Mouse (Mus musculus) spleen, adult 2 months (tissue): ENCODE data around the gene Bloc1s3. TPM values are rescaled to one million over a fixed set of nuclear protein-coding genes. Genes with fewer than 3 reads are reported as not detected.

Experiments
- DNase-seq, 2 experiments: peaks; one replicate each; pipeline versions ENCODE4 v3.0.0 to v3.0.0-alpha.2; 2012 to 2021; ENCODE audit warnings: low spot score in 2 of 2, low read depth in 1 of 2
- H3K27ac ChIP-seq: fragments of 200-500 bp; 2 replicates; pipeline ENCODE4 v1.5.1; 2012; ENCODE audit warnings: low read length, inconsistent platforms; ENCODE audit not compliant: insufficient read depth
- H3K27me3 ChIP-seq: fragments of 200-500 bp; 2 replicates; pipeline ENCODE4 v1.6.1; 2012; ENCODE audit warnings: mild to moderate bottlenecking, moderate library complexity, low read length, inconsistent platforms; ENCODE audit not compliant: control insufficient read depth, insufficient read depth
- H3K36me3 ChIP-seq: fragments of 200-500 bp; 2 replicates; pipeline ENCODE4 v1.6.1; 2012; ENCODE audit warnings: mild to moderate bottlenecking, low read length, inconsistent platforms; ENCODE audit not compliant: control insufficient read depth, insufficient read depth
- H3K4me1 ChIP-seq: fragments of 200-500 bp; 2 replicates; pipeline ENCODE4 v1.6.1; 2011; ENCODE audit warnings: inconsistent platforms; ENCODE audit not compliant: control insufficient read depth, insufficient read depth, insufficient read length
- H3K4me3 ChIP-seq: fragments of 200-500 bp; 2 replicates; pipeline ENCODE4 v1.5.1; 2011; ENCODE audit warnings: mild to moderate bottlenecking, inconsistent platforms; ENCODE audit not compliant: insufficient read depth, insufficient read length; ENCODE audit errors: extremely low read depth
- CTCF ChIP-seq: fragments of 200-500 bp; IDR thresholded peaks from 2 replicates; pipeline ENCODE4 v1.5.1; 2011; ENCODE audit warnings: mild to moderate bottlenecking, inconsistent platforms; ENCODE audit not compliant: insufficient read depth, insufficient read length, insufficient replicate concordance; ENCODE audit errors: extremely low read depth
- POLR2A ChIP-seq: fragments of 200-500 bp; IDR thresholded peaks from 2 replicates; pipeline ENCODE4 v1.6.1; 2011; ENCODE audit warnings: low read depth, low read length, inconsistent platforms
- WGBS: fragments of 180-500 bp; shearing (Covaris S2); methylation state at CpG from one replicate; pipeline ENCODE4 v1.1.7; 2018; 5-methylcytosine and 5-hydroxymethylcytosine counted together
- polyA plus RNA-seq: library from polyadenylated mRNA; depleted of rRNA; stranded (reverse); fragments of >200 nt; gene quantifications from 2 replicates; pipeline ENCODE4 v1.2.3, GENCODE M21; 2012

The Bloc1s3 gene
- polyA plus RNA-seq, 1 experiment: 8.8 TPM

DNA sequence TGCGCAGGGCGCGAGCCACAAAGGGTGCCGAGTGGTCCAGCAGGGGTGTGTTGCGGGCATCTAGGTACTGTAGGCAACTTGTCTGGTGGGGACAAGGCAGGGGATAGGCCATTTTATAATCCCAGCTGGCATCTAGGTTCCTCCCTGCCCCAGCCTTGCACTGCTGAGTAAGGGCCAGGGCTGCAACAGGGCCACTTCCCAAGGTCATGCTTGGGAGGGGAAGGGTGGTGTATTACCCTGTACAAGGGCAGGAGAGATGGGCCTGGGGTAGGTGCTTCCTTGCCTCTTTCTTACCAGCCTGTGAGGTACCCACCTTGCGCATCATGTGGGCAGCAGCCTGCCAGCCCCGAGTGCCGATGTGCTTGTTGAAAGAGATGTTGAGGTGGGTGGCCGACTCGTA, 26.5 kb upstream of the Bloc1s3 start:
- TF ChIP-seq CTCF (no peak), POLR2A (no peak)
- DNase-seq: no peak
- no peaks in the 10 kb centered on the region for H3K27me3 ChIP-seq
- peaks cover 40% of the 10 kb centered on the region for H3K36me3 ChIP-seq
- WGBS: 97% methylated on average over 10 of the region's 10 CpGs
- H3K4me1 ChIP-seq: no peaks in the 10 kb centered on the region
- H3K4me3 ChIP-seq: no peak overlapping the region
- H3K27ac ChIP-seq: no peak overlapping the region

DNA sequence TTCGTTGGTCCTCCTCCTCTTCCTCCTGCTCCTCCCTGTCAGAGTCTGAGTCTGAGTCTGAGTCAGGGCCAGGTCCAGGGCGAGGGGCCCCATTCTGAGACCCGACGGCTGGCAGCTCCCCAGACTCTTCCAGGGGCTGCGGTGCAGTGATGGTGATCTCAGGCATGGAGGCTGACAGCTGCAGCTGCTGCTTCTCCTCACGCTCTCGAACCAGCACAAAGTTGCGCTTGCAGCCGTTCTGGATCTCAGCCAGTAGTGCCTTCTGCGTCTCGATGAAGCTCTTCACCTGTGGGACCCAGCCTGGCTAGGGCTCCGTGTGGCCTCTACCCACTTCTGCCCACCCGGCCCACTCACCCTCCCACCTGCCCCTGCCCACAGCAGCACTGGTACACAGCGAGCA, 24.1 kb upstream of the Bloc1s3 start:
- no peaks in the 10 kb centered on the region for H3K27me3 ChIP-seq
- H3K27ac ChIP-seq: no peak overlapping the region
- peaks cover 40% of the 10 kb centered on the region for H3K36me3 ChIP-seq
- H3K4me1 ChIP-seq: no peaks in the 10 kb centered on the region
- no peak for TF ChIP-seq POLR2A
- no peak for TF ChIP-seq CTCF
- WGBS: 92% methylated on average over 14 of the region's 14 CpGs
- DNase-seq: no peak
- no peak overlapping the region for H3K4me3 ChIP-seq

DNA sequence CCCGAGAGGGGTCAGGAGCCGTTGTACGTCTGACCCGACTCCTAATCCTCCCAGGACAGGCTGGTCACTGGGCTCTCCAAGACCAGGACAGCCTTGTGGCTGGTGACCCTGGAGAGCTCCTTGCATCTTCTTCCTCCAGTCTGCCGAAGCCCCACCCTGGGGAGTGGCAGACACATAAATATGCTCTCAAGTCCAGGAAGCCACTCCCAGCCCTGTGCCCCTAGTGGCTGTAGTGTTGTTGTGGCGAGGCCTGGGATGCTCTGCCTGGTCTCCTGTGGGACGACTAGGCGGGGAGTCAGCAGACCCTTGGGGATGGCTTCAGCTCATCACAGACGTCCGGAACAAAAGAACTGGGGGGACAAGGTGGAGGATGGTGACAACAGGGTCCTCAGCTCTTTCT, 22.9 kb upstream of the Bloc1s3 start:
- 80% methylated on average over 10 of the region's 10 CpGs for WGBS
- H3K27me3 ChIP-seq: no peaks in the 10 kb centered on the region
- H3K27ac ChIP-seq: no peak overlapping the region
- H3K36me3 ChIP-seq: peaks cover 40% of the 10 kb centered on the region
- H3K4me1 ChIP-seq: no peaks in the 10 kb centered on the region
- DNase-seq: no peak
- H3K4me3 ChIP-seq: no peak overlapping the region
- no peak for TF ChIP-seq CTCF
- no peak for TF ChIP-seq POLR2A

DNA sequence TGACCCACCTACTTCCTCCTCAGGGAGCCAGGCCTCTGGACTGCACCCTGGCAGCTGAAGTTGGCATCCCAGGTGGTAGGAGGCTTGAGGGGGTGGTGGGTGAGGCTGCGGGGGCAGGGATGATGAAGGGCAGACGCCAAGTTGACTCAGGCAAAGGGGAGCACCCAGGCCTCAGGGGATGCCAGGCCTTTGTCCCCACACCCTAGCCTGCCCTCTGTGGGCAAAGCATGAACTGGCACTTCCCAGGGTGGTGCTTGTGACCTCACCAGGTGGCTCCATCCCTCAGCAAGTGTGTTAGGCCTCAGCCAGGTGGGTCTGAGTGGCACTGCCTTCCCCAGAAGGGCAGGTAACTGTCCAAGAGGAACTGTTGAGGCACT, 16.9 kb upstream of the Bloc1s3 start:
- peaks cover 20% of the 10 kb centered on the region for H3K27me3 ChIP-seq
- no peaks in the 10 kb centered on the region for H3K36me3 ChIP-seq
- no peak for DNase-seq
- no peak for TF ChIP-seq CTCF
- no peak for TF ChIP-seq POLR2A
- no peak overlapping the region for H3K4me3 ChIP-seq
- peaks cover 16% of the 10 kb centered on the region for H3K4me1 ChIP-seq
- WGBS: 66% methylated on average over 2 of the region's 2 CpGs
- no peak overlapping the region for H3K27ac ChIP-seq

DNA sequence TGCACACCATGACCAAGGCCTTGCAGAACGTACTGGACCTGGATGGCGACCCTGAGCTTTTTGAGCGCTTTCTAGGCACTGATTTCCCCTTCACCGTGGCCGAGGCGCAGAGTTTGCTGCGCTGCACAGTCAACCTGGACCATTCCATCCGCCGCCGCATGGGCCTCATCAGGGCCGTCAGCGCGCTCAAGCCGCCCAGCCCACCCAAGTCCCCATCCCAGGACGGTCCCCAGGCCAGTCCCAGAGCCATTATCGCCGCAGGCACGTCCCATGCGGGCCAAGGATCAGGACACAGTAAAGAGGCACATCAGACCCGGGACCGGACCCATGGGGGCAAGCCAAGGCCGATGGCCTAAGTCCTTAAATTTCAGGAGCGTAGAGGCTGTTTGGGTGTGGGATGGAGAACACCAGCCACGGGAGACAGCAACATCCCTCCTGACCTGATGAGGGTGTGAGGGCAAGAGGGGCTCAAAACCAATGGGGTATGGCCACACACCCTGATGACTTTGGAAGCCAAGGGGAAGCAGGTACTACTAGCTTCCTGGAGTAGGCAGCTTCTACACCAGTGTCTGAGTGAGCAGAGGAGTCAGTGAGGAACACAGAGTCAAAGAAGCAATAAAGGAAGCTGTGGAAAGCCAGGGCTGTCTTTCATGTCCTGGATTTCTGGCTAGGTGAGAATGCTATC, 16.4 kb upstream of the Bloc1s3 start:
- 37% methylated on average over 24 of the region's 24 CpGs for WGBS
- Histone ChIP-seq H3K36me3 (no peaks in the 10 kb centered on the region), H3K4me3 (no peak overlapping the region), H3K27me3 (peaks cover 25% of the 10 kb centered on the region), H3K4me1 (peaks cover 16% of the 10 kb centered on the region), H3K27ac (no peak overlapping the region)
- no peak for DNase-seq
- TF ChIP-seq CTCF: no peak
- no peak for TF ChIP-seq POLR2A

DNA sequence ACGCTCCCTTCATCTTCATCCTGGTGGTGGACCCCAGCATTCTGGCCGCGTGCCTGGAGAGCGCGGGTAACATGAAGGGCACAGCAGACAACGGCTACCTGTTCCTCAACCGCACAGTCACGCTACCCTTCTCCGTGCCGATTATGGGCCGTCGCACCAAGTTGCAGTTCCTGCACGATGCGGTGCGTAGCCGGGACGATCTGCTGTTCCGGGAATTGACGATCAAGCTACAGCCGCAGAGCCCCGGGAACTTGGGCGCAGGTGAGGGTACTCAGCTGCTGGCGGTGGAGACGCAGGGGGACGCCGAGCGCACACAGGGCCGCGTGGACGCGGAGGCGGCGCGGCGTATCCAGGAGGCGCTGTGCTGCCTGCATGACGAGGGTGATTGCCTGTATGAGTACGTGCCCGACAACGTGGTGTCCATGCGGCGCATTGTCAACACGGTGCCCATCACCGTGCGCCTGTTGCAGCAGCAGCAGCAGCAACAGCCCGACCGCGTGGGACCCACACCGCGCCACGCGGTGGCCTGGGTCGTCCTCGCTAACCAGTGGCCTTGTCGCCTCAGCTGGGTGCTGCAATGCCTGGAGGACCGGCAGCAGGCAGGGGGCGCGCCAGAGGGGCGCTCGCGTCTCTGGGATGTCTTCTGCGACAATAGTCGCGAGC, 15.7 kb upstream of the Bloc1s3 start:
- Histone ChIP-seq H3K4me1 (peaks cover 16% of the 10 kb centered on the region), H3K4me3 (peak overlapping the region; percentile 35; the same call in 1 of the 2 replicates), H3K27ac (no peak overlapping the region), H3K27me3 (peaks cover 26% of the 10 kb centered on the region), H3K36me3 (no peaks in the 10 kb centered on the region)
- WGBS: 2% methylated on average over 64 of the region's 64 CpGs
- TF ChIP-seq CTCF (peak; percentile 20; the same call in 1 of the 2 replicates), POLR2A (no peak)
- peak in 1 of 2 experiments; percentile 40 for DNase-seq
